Mouse (Mus musculus) kidney, embryonic 14.5 days (tissue): ENCODE results near the gene Hmcn1. TPM values are rescaled to one million over a fixed set of nuclear protein-coding genes. Genes with fewer than 3 reads are reported as not detected.

Source experiments
- ATAC-seq: fragments of 200-750 bp; cut with Nextera tagmentation; 2 replicates; pipeline ENCODE4 v1.8.0; 2017; ENCODE audit warnings: moderate number of reproducible peaks, mild to moderate bottlenecking, moderate TSS enrichment, moderate library complexity; ENCODE audit not compliant: low FRiP score, low TSS enrichment
- H3K27ac ChIP-seq: fragments of 300-500 bp; sonication (generic); 2 replicates; pipeline ENCODE4 v1.5.1; 2014; ENCODE audit warnings: low read depth, mild to moderate bottlenecking, low read length, moderate library complexity, mixed read lengths
- H3K27me3 ChIP-seq: fragments of 300-500 bp; sonication (generic); 2 replicates; pipeline ENCODE4 v1.6.1; 2014; ENCODE audit warnings: mild to moderate bottlenecking, low read length; ENCODE audit not compliant: control insufficient read depth, insufficient read depth
- H3K36me3 ChIP-seq: fragments of 300-500 bp; sonication (generic); 2 replicates; pipeline ENCODE4 v1.6.1; 2014; ENCODE audit warnings: low read length, mixed read lengths; ENCODE audit not compliant: control insufficient read depth, insufficient read depth
- H3K4me1 ChIP-seq: fragments of 300-500 bp; sonication (generic); 2 replicates; pipeline ENCODE4 v1.6.1; 2014; ENCODE audit warnings: low read length, mixed read lengths; ENCODE audit not compliant: control insufficient read depth, insufficient read depth
- H3K4me2 ChIP-seq: fragments of 300-500 bp; sonication (generic); replicated peaks from 2 replicates; pipeline ENCODE4 v1.6.1; 2014; ENCODE audit warnings: low read depth, mild to moderate bottlenecking, low read length
- H3K4me3 ChIP-seq: fragments of 300-500 bp; sonication (generic); 2 replicates; pipeline ENCODE4 v1.5.1; 2014; ENCODE audit warnings: mild to moderate bottlenecking, low read length
- H3K9ac ChIP-seq: fragments of 300-500 bp; sonication (generic); 2 replicates; pipeline ENCODE4 v1.6.1; 2014; ENCODE audit warnings: low read depth, mild to moderate bottlenecking, low read length, moderate library complexity
- H3K9me3 ChIP-seq: fragments of 300-500 bp; sonication (generic); 2 replicates; pipeline ENCODE4 v1.6.1; 2016; ENCODE audit warnings: low read length; ENCODE audit not compliant: control insufficient read depth
- WGBS: fragments of 180-500 bp; shearing (Covaris S2); extraction: QIAGEN DNeasy Blood & Tissue Kit; methylation state at CpG from one replicate; pipeline ENCODE4 v1.1.7; 2014; 5-methylcytosine and 5-hydroxymethylcytosine counted together
- polyA plus RNA-seq: library from polyadenylated mRNA; unstranded; fragments of >200 nt; fragmentation: Nextera tagmentation; extraction: Ambion mirVana; gene quantifications from 2 replicates; pipeline ENCODE4 v1.2.1, GENCODE M21; 2014

The Hmcn1 gene
- polyA plus RNA-seq, 1 experiment from 2014 or later: 34.0 TPM

DNA sequence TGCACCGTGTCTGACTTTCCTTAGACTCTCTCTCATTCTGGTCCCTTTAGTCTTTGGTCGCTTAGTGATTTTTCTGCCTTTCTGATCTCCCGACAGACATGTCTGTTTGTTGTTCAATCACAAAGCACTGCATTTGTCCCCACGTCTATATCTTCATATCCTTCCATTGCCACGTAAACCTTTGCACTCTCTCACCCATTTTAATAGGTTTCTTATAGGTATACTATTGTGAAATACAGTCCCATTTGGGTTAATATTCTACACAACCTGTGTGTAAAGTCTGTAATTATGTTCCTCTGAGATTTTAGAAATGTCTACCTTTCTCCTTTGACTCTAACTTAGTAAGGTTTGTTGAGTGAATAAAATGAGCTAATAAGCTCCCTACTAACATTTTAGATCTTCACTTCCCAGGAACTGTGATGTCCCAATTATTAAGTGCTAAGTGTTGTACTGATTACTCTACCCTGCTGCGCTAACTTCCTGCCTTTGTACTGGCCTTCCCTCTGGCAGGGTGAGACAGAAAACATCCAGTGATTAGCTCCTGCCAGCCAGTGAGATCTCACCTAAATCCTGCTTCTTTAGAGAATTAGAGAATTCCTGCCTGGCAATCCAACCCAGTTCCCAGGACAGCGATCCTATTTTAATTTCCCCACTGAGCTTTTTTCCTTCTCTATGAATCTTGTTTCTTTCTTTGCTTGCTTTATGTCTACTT lies 250.7 kb downstream of the Hmcn1 start:
- peaks cover 10% of the 10 kb centered on the region; the same call in 1 of the 2 replicates for H3K36me3 ChIP-seq
- no peaks in the 10 kb centered on the region for H3K9me3 ChIP-seq
- no peak overlapping the region for H3K4me2 ChIP-seq
- peaks cover 4% of the 10 kb centered on the region; the same call in 1 of the 2 replicates for H3K4me1 ChIP-seq
- peak overlapping the region; percentile 33; the same call in 1 of the 2 replicates for H3K27ac ChIP-seq
- WGBS: 82% methylated on average over 7 of the region's 7 CpGs
- no peak overlapping the region for H3K4me3 ChIP-seq
- H3K27me3 ChIP-seq: no peaks in the 10 kb centered on the region
- ATAC-seq: no peak
- H3K9ac ChIP-seq: no peak overlapping the region

- no peaks in the 10 kb centered on the region for H3K27me3 ChIP-seq
- H3K4me1 ChIP-seq: no peaks in the 10 kb centered on the region
- ATAC-seq: no peak
- no peak overlapping the region for H3K27ac ChIP-seq
- H3K4me3 ChIP-seq: no peak overlapping the region
- no peaks in the 10 kb centered on the region for H3K9me3 ChIP-seq
- H3K9ac ChIP-seq: no peak overlapping the region
- 81% methylated on average over 5 of the region's 5 CpGs for WGBS
- no peak overlapping the region for H3K4me2 ChIP-seq
- peaks cover 3% of the 10 kb centered on the region; the same call in 1 of the 2 replicates for H3K36me3 ChIP-seq
Observed at GRCm38 (mm10) chr1:150711438-150711837, 281.8 kb downstream of the Hmcn1 start.

GRCm38 (mm10) chr1:150706502-150706901 lies 286.7 kb downstream of the Hmcn1 start:
- Histone ChIP-seq H3K4me1 (no peaks in the 10 kb centered on the region), H3K36me3 (peaks cover 3% of the 10 kb centered on the region; the same call in 1 of the 2 replicates), H3K9ac (no peak overlapping the region), H3K27me3 (no peaks in the 10 kb centered on the region), H3K9me3 (no peaks in the 10 kb centered on the region), H3K27ac (no peak overlapping the region), H3K4me2 (no peak overlapping the region), H3K4me3 (no peak overlapping the region)
- WGBS: 85% methylated on average over 4 of the region's 4 CpGs
- ATAC-seq: no peak

- Histone ChIP-seq H3K4me2 (no peak overlapping the region), H3K9ac (no peak overlapping the region), H3K4me1 (no peaks in the 10 kb centered on the region), H3K4me3 (no peak overlapping the region), H3K9me3 (no peaks in the 10 kb centered on the region), H3K27me3 (no peaks in the 10 kb centered on the region), H3K36me3 (peaks cover 15% of the 10 kb centered on the region; the same call in 1 of the 2 replicates), H3K27ac (no peak overlapping the region)
- ATAC-seq: no peak
- WGBS: 92% methylated on average over 3 of the region's 3 CpGs
Observed at GRCm38 (mm10) chr1:150697749-150698148, 295.5 kb downstream of the Hmcn1 start.

- no peaks in the 10 kb centered on the region for H3K27me3 ChIP-seq
- no peak for ATAC-seq
- no peak overlapping the region for H3K9ac ChIP-seq
- H3K36me3 ChIP-seq: peaks cover 15% of the 10 kb centered on the region
- H3K27ac ChIP-seq: no peak overlapping the region
- 75% methylated on average over 6 of the region's 6 CpGs for whole genome bisulfite sequencing
- H3K4me2 ChIP-seq: no peak overlapping the region
- H3K9me3 ChIP-seq: no peaks in the 10 kb centered on the region
- H3K4me3 ChIP-seq: no peak overlapping the region
- H3K4me1 ChIP-seq: no peaks in the 10 kb centered on the region
Observed at GRCm38 (mm10) chr1:150682044-150682443, 311.2 kb downstream of the Hmcn1 start.

DNA sequence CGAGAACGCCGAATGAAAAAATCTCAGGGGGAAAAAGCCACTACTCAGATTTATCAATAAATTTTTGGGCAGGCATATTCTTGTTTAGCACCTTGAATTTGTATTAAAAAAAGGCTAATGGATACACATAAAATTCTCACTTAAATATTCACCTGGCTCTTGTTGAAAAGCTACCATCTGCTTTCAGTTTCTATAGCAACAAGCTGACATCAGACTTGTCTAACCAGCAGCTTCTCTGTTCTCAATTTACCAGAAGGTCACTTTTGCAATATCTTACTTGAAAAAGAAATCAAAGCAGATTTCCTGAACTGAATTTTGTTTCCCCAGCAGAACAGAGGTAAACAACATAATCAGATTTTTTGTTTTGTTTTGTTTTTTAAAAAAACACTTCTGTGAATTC lies 311.8 kb downstream of the Hmcn1 start:
- no peak for ATAC-seq
- H3K36me3 ChIP-seq: peaks cover 15% of the 10 kb centered on the region
- H3K27ac ChIP-seq: no peak overlapping the region
- H3K4me3 ChIP-seq: no peak overlapping the region
- no peak overlapping the region for H3K9ac ChIP-seq
- no peaks in the 10 kb centered on the region for H3K9me3 ChIP-seq
- H3K27me3 ChIP-seq: no peaks in the 10 kb centered on the region
- no peak overlapping the region for H3K4me2 ChIP-seq
- 97% methylated on average over 3 of the region's 3 CpGs for WGBS
- H3K4me1 ChIP-seq: no peaks in the 10 kb centered on the region

- Histone ChIP-seq H3K27ac (no peak overlapping the region), H3K4me3 (no peak overlapping the region), H3K4me2 (no peak overlapping the region), H3K36me3 (peaks cover 14% of the 10 kb centered on the region), H3K27me3 (no peaks in the 10 kb centered on the region), H3K4me1 (no peaks in the 10 kb centered on the region), H3K9ac (no peak overlapping the region), H3K9me3 (no peaks in the 10 kb centered on the region)
- no peak for ATAC-seq
- 83% methylated on average over 15 of the region's 15 CpGs for WGBS
Observed at GRCm38 (mm10) chr1:150681006-150681405, 312.2 kb downstream of the Hmcn1 start.

GRCm38 (mm10) chr1:150680345-150680744 lies 312.9 kb downstream of the Hmcn1 start:
- H3K27ac ChIP-seq: no peak overlapping the region

GRCm38 (mm10) chr1:150645314-150645713 lies 347.9 kb downstream of the Hmcn1 start:
- no peak for ATAC-seq
- peaks cover 17% of the 10 kb centered on the region; the same call in 1 of the 2 replicates for H3K36me3 ChIP-seq
- H3K27ac ChIP-seq: no peak overlapping the region
- H3K9ac ChIP-seq: no peak overlapping the region
- no peaks in the 10 kb centered on the region for H3K9me3 ChIP-seq
- no peak overlapping the region for H3K4me2 ChIP-seq
- WGBS: 98% methylated on average over 1 of the region's 1 CpGs
- H3K27me3 ChIP-seq: no peaks in the 10 kb centered on the region
- no peaks in the 10 kb centered on the region for H3K4me1 ChIP-seq
- no peak overlapping the region for H3K4me3 ChIP-seq

More at GRCm38 (mm10) chr1:150680345-150680744, 312.9 kb downstream of the Hmcn1 start:
- 79% methylated on average over 4 of the region's 4 CpGs for WGBS
- H3K4me1 ChIP-seq: no peaks in the 10 kb centered on the region
- H3K9me3 ChIP-seq: no peaks in the 10 kb centered on the region
- peaks cover 10% of the 10 kb centered on the region; the same call in 1 of the 2 replicates for H3K36me3 ChIP-seq
- H3K4me2 ChIP-seq: no peak overlapping the region
- no peak for ATAC-seq
- H3K9ac ChIP-seq: no peak overlapping the region
- no peak overlapping the region for H3K4me3 ChIP-seq
- no peaks in the 10 kb centered on the region for H3K27me3 ChIP-seq
